Mouse (Mus musculus): Measurements from ENCODE around the gene Prdm11.

GRCm38 (mm10) chr2:93075738-93076577 is 30.0 kb upstream of the Prdm11 start:
- peak; percentile 94; the same call in 1 of the 2 replicates for TF ChIP-seq CTCF (IDR thresholded peaks at IDR 0.05; ENCODE audit: extremely low read depth, insufficient read depth, insufficient read length, insufficient replicate concordance)
- no peak for TF ChIP-seq POLR2A (IDR thresholded peaks at IDR 0.05; ENCODE audit: low read depth, low read length)
